Mouse (Mus musculus) hindbrain, embryonic 10.5 days (tissue): Measurements from ENCODE around the gene Gpank1. TPM values are rescaled to one million over a fixed set of nuclear protein-coding genes. Genes with fewer than 3 reads are reported as not detected.

ENCODE experiments used
- DNase-seq: peaks from one replicate; pipeline ENCODE4 v3.0.0-alpha.2; 2017; ENCODE audit warnings: low spot score
- H3K27ac ChIP-seq: fragments of 300-500 bp; sonication (generic); 2 replicates; pipeline ENCODE4 v1.5.1; 2016; ENCODE audit warnings: mild to moderate bottlenecking, moderate library complexity
- H3K27me3 ChIP-seq: fragments of 300-500 bp; sonication (generic); 2 replicates; pipeline ENCODE4 v1.6.1; 2016; ENCODE audit warnings: mild to moderate bottlenecking; ENCODE audit not compliant: poor library complexity, insufficient read depth, severe bottlenecking
- H3K36me3 ChIP-seq: fragments of 300-500 bp; sonication (generic); 2 replicates; pipeline ENCODE4 v1.6.1; 2016; ENCODE audit warnings: mild to moderate bottlenecking, moderate library complexity
- H3K4me1 ChIP-seq: fragments of 300-500 bp; sonication (generic); replicated peaks from 2 replicates; pipeline ENCODE4 v1.6.1; 2016; ENCODE audit warnings: mild to moderate bottlenecking
- H3K4me3 ChIP-seq: fragments of 300-500 bp; sonication (generic); 2 replicates; pipeline ENCODE4 v1.5.1; 2016; ENCODE audit warnings: mild to moderate bottlenecking, moderate library complexity
- H3K9me3 ChIP-seq: fragments of 300-500 bp; sonication (generic); 2 replicates; pipeline ENCODE4 v1.6.1; 2016; ENCODE audit warnings: mild to moderate bottlenecking, moderate library complexity
- WGBS: fragments of 180-500 bp; shearing (Covaris S2); methylation state at CpG from one replicate; pipeline ENCODE4 v1.1.7; 2016; 5-methylcytosine and 5-hydroxymethylcytosine counted together
- polyA plus RNA-seq: library from polyadenylated mRNA; unstranded; fragments of >200 nt; fragmentation: Nextera tagmentation; extraction: Ambion mirVana; gene quantifications from 2 replicates; pipeline ENCODE4 v1.2.1, GENCODE M21; 2016

Gpank1 gene
- polyA plus RNA-seq, 1 experiment from 2014 or later, result 33.5 TPM

DNA sequence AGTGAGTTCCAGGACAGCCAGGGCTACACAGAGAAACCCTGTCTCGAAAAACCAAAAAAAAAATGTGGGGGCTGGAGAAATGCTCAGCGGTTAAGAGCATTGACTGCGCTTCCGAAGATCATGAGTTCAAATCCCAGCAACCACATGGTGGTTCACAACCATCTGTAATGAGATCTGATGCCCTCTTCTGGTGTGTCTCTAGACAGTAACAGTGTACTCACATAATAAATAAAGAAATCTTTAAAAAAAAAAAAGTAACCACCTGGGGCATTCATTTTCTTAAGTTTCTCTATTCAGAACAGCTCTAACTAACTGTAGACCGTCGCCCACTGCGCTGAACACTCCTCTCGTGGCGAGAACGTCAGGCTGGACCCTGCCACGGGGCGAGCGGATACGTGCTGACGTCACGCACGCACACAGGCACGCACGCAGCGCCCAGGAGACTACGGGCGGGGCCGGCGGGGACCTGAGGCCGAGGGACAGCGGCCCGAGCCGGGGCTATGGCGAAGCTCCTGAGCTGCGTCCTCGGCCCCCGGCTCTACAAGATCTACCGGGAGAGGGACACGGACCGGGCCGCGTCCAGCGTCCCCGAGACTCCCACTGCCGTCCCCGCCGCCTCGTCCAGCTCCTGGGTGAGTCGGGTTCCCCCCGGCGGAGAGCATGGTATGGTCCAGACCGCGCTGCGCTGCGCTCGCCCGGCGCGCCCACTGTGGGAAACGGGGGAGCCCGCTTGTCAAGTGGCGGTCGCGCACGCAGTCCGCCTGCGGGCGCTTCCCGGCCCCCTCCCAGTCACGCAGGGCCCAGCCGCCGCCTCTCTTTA, 32.2 kb upstream of the Gpank1 start, which contains the start of gene Abhd16a:
Gene Abhd16a, plus strand, starts transcription at position 439 of the 820 bp plus-strand sequence.
- WGBS, result 2% methylated on average over 67 of the region's 67 CpGs
- H3K36me3 ChIP-seq, result peaks cover 35% of the 10 kb centered on the region

DNA sequence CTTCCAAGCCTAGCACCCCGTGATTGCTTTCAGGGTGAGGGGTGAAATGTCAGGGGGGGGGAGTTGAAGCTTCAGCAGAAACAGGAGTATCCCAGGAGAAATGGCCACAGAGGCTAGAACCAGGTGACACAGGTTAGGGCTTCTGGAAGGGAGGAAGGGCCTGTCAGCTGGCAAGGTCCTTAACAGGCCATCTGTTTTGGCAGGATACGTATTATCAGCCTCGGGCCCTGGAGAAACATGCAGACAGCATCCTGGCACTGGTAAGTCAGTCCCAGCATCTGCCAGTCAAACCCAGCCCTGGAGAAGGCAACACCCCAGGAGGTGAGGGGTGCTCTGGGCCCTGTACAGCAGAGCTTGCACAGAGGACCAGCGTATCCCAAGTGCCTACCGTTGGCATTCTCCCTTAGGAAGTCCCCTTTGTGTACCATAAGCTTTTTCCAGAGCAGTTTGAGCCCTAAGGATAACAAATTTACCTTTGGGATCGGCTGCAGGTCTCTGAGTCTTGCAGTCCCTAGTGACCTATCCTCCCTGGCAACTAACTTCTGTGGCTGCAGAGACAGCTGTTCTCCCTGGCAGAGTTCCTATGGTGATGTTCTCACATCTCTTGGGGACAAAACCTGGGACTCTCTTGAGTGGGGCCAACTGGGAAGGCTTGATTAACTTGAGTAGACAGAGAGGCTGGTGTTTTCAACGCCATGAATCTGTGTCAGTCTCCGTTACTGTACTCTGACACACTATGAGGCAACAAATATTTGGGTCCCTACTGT, 30.9 kb upstream of the Gpank1 start:
- peak overlapping the region; percentile 99 for H3K27ac ChIP-seq
- 76% methylated on average over 8 of the region's 8 CpGs for WGBS
- H3K4me3 ChIP-seq, result peak overlapping the region; percentile 76
- peaks cover 47% of the 10 kb centered on the region for H3K36me3 ChIP-seq
- DNase-seq, result no peak
- H3K27me3 ChIP-seq, result no peaks in the 10 kb centered on the region
- no peaks in the 10 kb centered on the region for H3K9me3 ChIP-seq
- peaks cover 18% of the 10 kb centered on the region for H3K4me1 ChIP-seq

More for the DNA sequence above, 32.2 kb upstream of the Gpank1 start, which contains the start of gene Abhd16a:
- peaks cover 18% of the 10 kb centered on the region for H3K4me1 ChIP-seq
- no peaks in the 10 kb centered on the region for H3K9me3 ChIP-seq
- H3K27ac ChIP-seq, result peak within 1 kb of the TSS; percentile 99
- H3K27me3 ChIP-seq, result no peaks in the 10 kb centered on the region
- peak; percentile 92 for DNase-seq
- H3K4me3 ChIP-seq, result peak within 1 kb of the TSS; percentile 76

- Histone ChIP-seq H3K27me3 (no peaks in the 10 kb centered on the region), H3K36me3 (peaks cover 68% of the 10 kb centered on the region), H3K9me3 (no peaks in the 10 kb centered on the region), H3K4me1 (peaks cover 18% of the 10 kb centered on the region), H3K4me3 (no peak overlapping the region), H3K27ac (no peak overlapping the region)
- DNase-seq, result no peak
- 88% methylated on average over 14 of the region's 14 CpGs for WGBS
Measured at GRCm38 (mm10) chr17:35092403-35093198, 28.7 kb upstream of the Gpank1 start.

- H3K36me3 ChIP-seq, result peaks cover 89% of the 10 kb centered on the region
Measured at GRCm38 (mm10) chr17:35094475-35095365, 26.5 kb upstream of the Gpank1 start.

DNA sequence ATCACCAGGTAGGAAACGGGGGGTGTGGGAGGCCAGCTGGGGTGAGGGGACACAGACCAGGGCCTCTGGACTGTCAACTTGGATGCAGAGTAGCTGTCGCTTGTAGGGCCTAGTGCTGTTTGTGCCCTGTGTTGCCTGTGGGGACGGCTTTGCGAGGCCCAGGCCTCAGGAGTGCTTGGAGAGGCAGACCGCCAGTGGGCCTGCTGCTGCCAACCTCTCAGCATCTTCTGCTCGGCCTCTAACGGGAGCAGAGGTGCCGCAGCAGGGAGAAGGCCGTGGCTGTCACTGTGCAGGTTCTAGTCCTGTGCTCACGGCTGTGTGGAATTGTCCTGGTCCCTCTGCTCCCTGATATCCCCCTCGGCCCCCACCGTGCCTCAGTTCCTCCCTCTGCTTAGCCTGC, 24.7 kb upstream of the Gpank1 start:
- H3K9me3 ChIP-seq, result no peaks in the 10 kb centered on the region
- no peak for DNase-seq
- no peaks in the 10 kb centered on the region for H3K4me1 ChIP-seq
- H3K27me3 ChIP-seq, result no peaks in the 10 kb centered on the region
- WGBS, result 88% methylated on average over 12 of the region's 12 CpGs
- no peak overlapping the region for H3K27ac ChIP-seq
- H3K36me3 ChIP-seq, result peaks cover 96% of the 10 kb centered on the region
- H3K4me3 ChIP-seq, result 0 out of 2 replicates have a peak overlapping the region, but pooled peaks have one; percentile 16

More at GRCm38 (mm10) chr17:35094475-35095365, 26.5 kb upstream of the Gpank1 start:
- H3K4me1 ChIP-seq, result peaks cover 13% of the 10 kb centered on the region
- no peak for DNase-seq
- no peak overlapping the region for H3K27ac ChIP-seq
- no peak overlapping the region for H3K4me3 ChIP-seq
- no peaks in the 10 kb centered on the region for H3K27me3 ChIP-seq
- H3K9me3 ChIP-seq, result no peaks in the 10 kb centered on the region
- 93% methylated on average over 15 of the region's 15 CpGs for whole genome bisulfite sequencing

DNA sequence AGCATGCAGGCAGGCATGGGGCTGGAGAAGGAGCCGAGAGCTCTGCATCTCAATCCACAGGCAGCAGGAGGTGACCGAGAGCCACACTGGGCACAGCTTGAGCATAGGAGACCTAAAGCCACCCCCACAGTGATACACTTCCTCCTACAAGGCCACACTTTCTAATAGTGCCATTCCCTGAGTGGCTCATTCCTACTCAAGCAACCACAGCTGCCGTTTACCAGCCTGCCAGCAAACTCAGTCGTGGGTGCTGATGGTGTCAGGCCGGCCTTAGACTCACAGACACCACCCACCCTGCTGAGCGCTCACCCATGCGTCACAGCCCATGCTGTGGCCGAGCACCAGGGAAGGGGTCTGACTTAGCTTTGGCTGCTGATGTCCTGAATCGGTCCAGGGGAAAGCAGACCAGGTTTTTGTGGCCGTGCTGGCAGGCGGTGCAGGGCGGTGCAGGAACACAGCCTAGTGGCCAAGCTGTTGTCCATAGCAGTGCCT, 24.0 kb upstream of the Gpank1 start:
- DNase-seq, result no peak
- WGBS, result 78% methylated on average over 12 of the region's 12 CpGs
- no peaks in the 10 kb centered on the region for H3K27me3 ChIP-seq
- H3K27ac ChIP-seq, result no peak overlapping the region
- no peaks in the 10 kb centered on the region for H3K9me3 ChIP-seq
- H3K4me3 ChIP-seq, result no peak overlapping the region
- peaks cover 96% of the 10 kb centered on the region for H3K36me3 ChIP-seq
- H3K4me1 ChIP-seq, result peaks cover 2% of the 10 kb centered on the region; the same call in 1 of the 2 replicates

DNA sequence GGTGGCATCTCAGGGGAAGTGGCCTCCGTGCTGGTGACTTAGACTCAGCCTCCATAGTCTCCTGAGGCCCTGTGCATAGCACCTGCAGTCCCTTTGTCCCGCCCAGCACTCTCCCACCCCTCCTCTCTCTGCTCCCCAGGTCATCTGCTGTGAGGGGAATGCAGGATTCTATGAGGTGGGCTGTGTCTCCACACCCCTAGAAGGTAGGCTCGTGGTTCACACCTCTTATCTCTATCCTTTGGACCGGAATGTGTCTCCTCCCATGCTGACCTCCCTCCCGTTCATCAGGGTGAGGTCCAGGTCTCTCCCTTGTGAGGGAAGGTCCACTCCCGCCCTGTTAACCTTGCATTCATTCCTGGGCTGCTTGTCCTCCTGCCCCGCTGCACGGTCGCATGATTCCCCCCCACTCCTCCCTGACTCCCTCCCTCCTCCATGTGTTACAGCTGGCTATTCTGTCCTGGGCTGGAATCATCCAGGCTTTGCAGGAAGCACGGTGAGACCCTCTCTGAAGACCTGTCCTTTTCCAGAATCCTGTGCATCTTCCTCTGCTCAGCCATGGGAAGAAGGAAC, 21.0 kb upstream of the Gpank1 start:
- Histone ChIP-seq H3K4me3 (no peak overlapping the region), H3K4me1 (peaks cover 13% of the 10 kb centered on the region), H3K27me3 (no peaks in the 10 kb centered on the region), H3K27ac (no peak overlapping the region), H3K36me3 (peaks cover 95% of the 10 kb centered on the region), H3K9me3 (no peaks in the 10 kb centered on the region)
- WGBS, result 74% methylated on average over 10 of the region's 10 CpGs
- DNase-seq, result no peak

- Histone ChIP-seq H3K9me3 (no peaks in the 10 kb centered on the region), H3K4me1 (peaks cover 22% of the 10 kb centered on the region), H3K27ac (no peak overlapping the region), H3K27me3 (no peaks in the 10 kb centered on the region), H3K4me3 (no peak overlapping the region), H3K36me3 (peaks cover 87% of the 10 kb centered on the region)
- WGBS, result 92% methylated on average over 11 of the region's 11 CpGs
- no peak for DNase-seq
Measured at GRCm38 (mm10) chr17:35101161-35101560, 20.1 kb upstream of the Gpank1 start.

GRCm38 (mm10) chr17:35102299-35102698, 19.0 kb upstream of the Gpank1 start:
- Histone ChIP-seq H3K4me1 (peaks cover 25% of the 10 kb centered on the region), H3K27ac (peak overlapping the region; percentile 40; the same call in 1 of the 2 replicates), H3K36me3 (peaks cover 76% of the 10 kb centered on the region), H3K9me3 (no peaks in the 10 kb centered on the region), H3K4me3 (peak overlapping the region; percentile 11; the same call in 1 of the 2 replicates), H3K27me3 (no peaks in the 10 kb centered on the region)
- DNase-seq, result no peak
- WGBS, result 75% methylated on average over 8 of the region's 8 CpGs

DNA sequence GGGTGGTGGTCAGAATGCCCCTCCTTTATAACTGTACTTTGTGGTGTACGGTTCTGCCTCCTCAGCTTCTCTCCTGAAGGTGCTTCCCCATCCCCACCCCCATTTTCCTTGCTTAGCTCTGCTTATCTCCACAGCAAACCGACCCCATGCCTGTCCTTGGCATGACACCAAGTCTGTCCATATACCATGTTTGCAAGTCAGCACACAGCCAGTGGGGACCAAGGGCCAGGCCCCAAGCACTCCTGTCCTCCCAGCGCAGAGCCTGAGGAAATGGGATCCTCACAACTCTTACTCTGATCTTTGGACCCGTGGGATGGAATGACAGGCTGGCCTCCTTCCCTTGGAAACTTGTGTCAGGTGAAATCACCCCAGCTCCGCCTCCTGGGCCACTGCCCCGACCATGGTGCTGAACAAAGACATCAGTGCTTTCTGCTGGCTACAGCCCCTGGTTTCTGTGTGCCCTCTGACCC, 18.0 kb upstream of the Gpank1 start:
- no peak overlapping the region for H3K27ac ChIP-seq
- no peak overlapping the region for H3K4me3 ChIP-seq
- no peaks in the 10 kb centered on the region for H3K27me3 ChIP-seq
- H3K4me1 ChIP-seq, result peaks cover 25% of the 10 kb centered on the region
- H3K9me3 ChIP-seq, result no peaks in the 10 kb centered on the region
- 69% methylated on average over 6 of the region's 6 CpGs for WGBS
- H3K36me3 ChIP-seq, result peaks cover 67% of the 10 kb centered on the region
- DNase-seq, result no peak

GRCm38 (mm10) chr17:35104079-35104478, 17.2 kb upstream of the Gpank1 start:
- Histone ChIP-seq H3K4me3 (no peak overlapping the region), H3K27me3 (no peaks in the 10 kb centered on the region), H3K9me3 (no peaks in the 10 kb centered on the region), H3K27ac (no peak overlapping the region), H3K4me1 (peaks cover 25% of the 10 kb centered on the region), H3K36me3 (peaks cover 58% of the 10 kb centered on the region)
- WGBS, result 92% methylated on average over 7 of the region's 7 CpGs
- DNase-seq, result no peak
